Mouse (Mus musculus) midbrain, postnatal 0 days (tissue): ENCODE results near the gene Wdr25. TPM values are rescaled to one million over a fixed set of nuclear protein-coding genes. Genes with fewer than 3 reads are reported as not detected.

Experiments
- ATAC-seq: fragments of 200-750 bp; cut with Nextera tagmentation; 2 replicates; pipeline ENCODE4 v1.8.0; 2017; ENCODE audit warnings: moderate number of reproducible peaks, mild to moderate bottlenecking, moderate TSS enrichment, moderate library complexity; ENCODE audit not compliant: low FRiP score
- DNase-seq: peaks from one replicate; pipeline ENCODE4 v3.0.0-alpha.2; 2015; ENCODE audit warnings: low spot score
- H3K27ac ChIP-seq: fragments of 300-500 bp; sonication (generic); 2 replicates; pipeline ENCODE4 v1.5.1; 2014; ENCODE audit warnings: low read depth, mild to moderate bottlenecking, low read length, mixed read lengths
- H3K27me3 ChIP-seq: fragments of 300-500 bp; sonication (generic); 2 replicates; pipeline ENCODE4 v1.6.1; 2014; ENCODE audit warnings: low read length, control low read depth, mixed read lengths; ENCODE audit not compliant: insufficient read depth
- H3K36me3 ChIP-seq: fragments of 300-500 bp; sonication (generic); 2 replicates; pipeline ENCODE4 v1.6.1; 2014; ENCODE audit warnings: low read length, control low read depth, mixed read lengths; ENCODE audit not compliant: insufficient read depth
- H3K4me1 ChIP-seq: fragments of 300-500 bp; sonication (generic); 2 replicates; pipeline ENCODE4 v1.6.1; 2014; ENCODE audit warnings: mild to moderate bottlenecking, control low read depth, antibody characterized with exemption, low read length, mixed read lengths; ENCODE audit not compliant: insufficient read depth
- H3K4me2 ChIP-seq: fragments of 300-500 bp; sonication (generic); 2 replicates; pipeline ENCODE4 v1.6.1; 2014; ENCODE audit warnings: low read depth, mild to moderate bottlenecking, low read length, mixed read lengths; ENCODE audit not compliant: poor library complexity, severe bottlenecking
- H3K4me3 ChIP-seq: fragments of 300-500 bp; sonication (generic); 2 replicates; pipeline ENCODE4 v1.5.1; 2014; ENCODE audit warnings: low read depth, mild to moderate bottlenecking, low read length, moderate library complexity
- H3K9ac ChIP-seq: fragments of 300-500 bp; sonication (generic); replicated peaks from 2 replicates; pipeline ENCODE4 v1.6.1; 2014; ENCODE audit warnings: mild to moderate bottlenecking, low read length, moderate library complexity, mixed read lengths; ENCODE audit not compliant: poor library complexity, severe bottlenecking
- H3K9me3 ChIP-seq: fragments of 300-500 bp; sonication (generic); 2 replicates; pipeline ENCODE4 v1.6.1; 2016; ENCODE audit warnings: low read length, control low read depth
- CTCF ChIP-seq: IDR thresholded peaks from 2 replicates; pipeline ENCODE4 v1.5.1; 2016; ENCODE audit warnings: antibody characterized with exemption, mild to moderate bottlenecking
- WGBS: fragments of 180-500 bp; shearing (Covaris S2); extraction: QIAGEN DNeasy Blood & Tissue Kit; methylation state at CpG from one replicate; pipeline ENCODE4 v1.1.7; 2014; 5-methylcytosine and 5-hydroxymethylcytosine counted together
- polyA plus RNA-seq: library from polyadenylated mRNA; unstranded; fragments of >200 nt; fragmentation: Nextera tagmentation; extraction: Ambion mirVana; gene quantifications from 2 replicates; pipeline ENCODE4 v1.2.1, GENCODE M21; 2015
- total RNA-seq: library from RNA; depleted of rRNA; stranded (reverse); fragments of >200 nt; gene quantifications from 2 replicates; pipeline ENCODE4 v1.2.3, GENCODE M21; 2014

Gene Wdr25
- total and polyA plus RNA-seq, 2 experiments from 2014 or later: 5.1 to 6.5 TPM

DNA sequence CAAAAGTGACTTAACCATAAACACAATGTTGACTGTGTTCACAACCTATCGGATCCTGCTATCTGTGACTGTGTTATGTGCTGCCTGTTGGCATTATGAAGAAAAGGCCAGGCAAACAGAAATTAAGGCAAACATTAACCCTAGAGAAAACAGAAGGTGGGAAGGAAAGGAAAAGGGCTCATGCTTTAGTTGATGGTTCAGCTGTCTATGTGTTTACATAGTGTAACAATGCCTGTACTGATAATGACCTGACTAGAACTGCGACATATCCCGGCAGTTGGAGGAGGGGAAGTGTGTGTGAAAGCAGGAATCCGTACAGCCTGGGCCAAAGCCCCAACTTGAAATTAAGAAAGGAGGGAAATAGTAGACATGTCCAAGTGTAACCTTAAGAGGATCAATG lies 6.4 kb upstream of the Wdr25 start:
- no peak for ATAC-seq
- Histone ChIP-seq H3K9me3 (no peaks in the 10 kb centered on the region), H3K4me1 (no peaks in the 10 kb centered on the region), H3K27ac (no peak overlapping the region), H3K36me3 (peaks cover 65% of the 10 kb centered on the region), H3K4me2 (no peak overlapping the region), H3K4me3 (no peak overlapping the region), H3K27me3 (no peaks in the 10 kb centered on the region), H3K9ac (no peak overlapping the region)
- WGBS: 94% methylated on average over 4 of the region's 4 CpGs
- DNase-seq: no peak
- no peak for TF ChIP-seq CTCF

DNA sequence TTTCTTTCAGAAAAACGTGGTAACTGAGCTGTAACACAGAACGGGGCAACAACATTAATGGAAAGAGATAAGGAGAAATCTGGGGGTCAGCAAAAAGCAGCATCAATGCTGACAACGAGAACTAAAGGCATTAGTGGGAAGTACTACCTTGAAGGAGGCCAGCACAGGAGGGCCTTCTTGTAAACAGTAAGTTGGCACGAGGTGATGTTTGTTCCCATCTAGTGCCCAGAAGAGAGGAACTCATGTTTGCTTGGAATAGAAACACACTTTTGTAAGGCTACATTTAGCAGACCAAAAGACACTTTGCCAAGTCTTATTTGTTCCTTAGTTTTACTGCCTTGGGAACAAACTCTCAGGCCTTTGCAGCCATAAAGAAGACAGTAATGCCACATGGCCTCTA lies 4.8 kb upstream of the Wdr25 start:
- 92% methylated on average over 4 of the region's 4 CpGs for WGBS
- Histone ChIP-seq H3K9me3 (no peaks in the 10 kb centered on the region), H3K4me3 (no peak overlapping the region), H3K27me3 (no peaks in the 10 kb centered on the region), H3K4me1 (peaks cover 8% of the 10 kb centered on the region), H3K4me2 (no peak overlapping the region), H3K36me3 (peaks cover 52% of the 10 kb centered on the region), H3K9ac (no peak overlapping the region), H3K27ac (no peak overlapping the region)
- DNase-seq: no peak
- TF ChIP-seq CTCF: no peak
- ATAC-seq: no peak

DNA sequence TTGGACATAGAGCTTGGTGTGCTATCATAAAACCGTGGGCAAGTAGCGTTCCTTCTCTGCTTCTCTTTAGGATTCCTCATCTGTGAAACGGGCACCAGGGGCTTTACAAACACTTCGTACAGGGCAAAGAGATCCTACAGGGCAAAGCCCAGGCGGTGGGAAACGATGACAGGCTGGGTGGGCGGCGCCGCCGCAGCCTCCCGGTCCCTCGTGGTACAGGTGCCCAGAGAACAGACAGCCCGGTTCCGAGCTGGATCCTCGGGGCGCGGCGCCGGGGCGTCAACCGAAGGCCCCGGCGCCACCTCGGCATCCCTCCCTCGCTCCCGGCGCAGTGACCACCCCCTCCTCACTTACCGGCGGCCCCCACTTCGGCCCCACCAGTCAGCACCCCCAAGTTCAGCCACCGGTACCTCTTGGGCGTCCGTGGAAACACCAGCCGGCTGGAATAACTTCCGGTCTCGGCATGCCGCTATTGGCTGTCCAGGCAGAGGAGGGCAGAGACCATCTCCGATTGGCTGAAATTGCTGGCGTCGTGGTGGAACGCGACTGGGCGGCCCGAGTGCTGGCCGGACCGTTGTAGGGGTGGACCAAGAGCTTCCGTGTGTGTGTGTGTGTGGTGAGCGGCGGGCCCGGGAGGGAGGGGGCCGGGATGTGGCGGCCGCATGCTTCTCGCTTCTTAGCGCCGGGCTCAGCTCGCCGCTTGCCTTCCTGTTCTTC lies 442 bp downstream of the Wdr25 start, which contains the start of gene Wars:
TSS of gene Wars (minus strand) at position 460 of the 717 bp plus-strand sequence.
- H3K27ac ChIP-seq: peak within 1 kb of the TSS; percentile 38; the same call in 1 of the 2 replicates
- DNase-seq (peak; percentile 98), ATAC-seq (peak; percentile 99)
- peak within 1 kb of the TSS; percentile 89 for H3K4me2 ChIP-seq
- H3K9me3 ChIP-seq: no peaks in the 10 kb centered on the region
- peaks cover 3% of the 10 kb centered on the region; the same call in 1 of the 2 replicates for H3K36me3 ChIP-seq
- peak within 1 kb of the TSS; percentile 91 for H3K4me3 ChIP-seq
- peak within 1 kb of the TSS; percentile 70 for H3K9ac ChIP-seq
- H3K27me3 ChIP-seq: no peaks in the 10 kb centered on the region
- H3K4me1 ChIP-seq: peaks cover 8% of the 10 kb centered on the region
- no peak for TF ChIP-seq CTCF
- WGBS: under 1% methylated on average over 52 of the region's 58 CpGs

DNA sequence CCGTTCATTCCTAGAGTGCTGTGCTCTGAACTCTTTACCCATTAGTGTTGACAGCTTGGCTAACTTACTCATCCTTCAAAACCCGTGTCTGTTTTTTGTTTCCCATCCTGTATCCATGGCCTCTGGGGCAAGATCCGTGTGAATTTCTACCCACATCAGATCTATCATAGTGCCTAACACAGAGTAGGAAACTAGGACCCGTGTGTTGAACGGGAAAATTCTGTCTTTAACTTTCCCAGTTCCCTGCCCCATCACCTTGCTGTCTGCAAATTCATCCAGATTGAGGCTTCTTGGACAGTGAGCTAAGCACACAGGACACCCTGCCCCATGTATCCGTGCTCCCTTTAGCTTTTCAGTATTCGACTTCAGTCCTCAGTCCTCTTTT lies 993 bp downstream of the Wdr25 start:
- no peak overlapping the region for H3K27ac ChIP-seq
- peak overlapping the region; percentile 89 for H3K4me2 ChIP-seq
- TF ChIP-seq CTCF: no peak
- peaks cover 3% of the 10 kb centered on the region; the same call in 1 of the 2 replicates for H3K36me3 ChIP-seq
- 0 out of 2 replicates have a peak, but pooled peaks have one; percentile 13 for ATAC-seq
- peak overlapping the region; percentile 91 for H3K4me3 ChIP-seq
- WGBS: 2% methylated on average over 7 of the region's 7 CpGs
- peak overlapping the region; percentile 65 for H3K9ac ChIP-seq
- DNase-seq: no peak
- H3K9me3 ChIP-seq: no peaks in the 10 kb centered on the region
- no peaks in the 10 kb centered on the region for H3K27me3 ChIP-seq
- peaks cover 8% of the 10 kb centered on the region for H3K4me1 ChIP-seq

DNA sequence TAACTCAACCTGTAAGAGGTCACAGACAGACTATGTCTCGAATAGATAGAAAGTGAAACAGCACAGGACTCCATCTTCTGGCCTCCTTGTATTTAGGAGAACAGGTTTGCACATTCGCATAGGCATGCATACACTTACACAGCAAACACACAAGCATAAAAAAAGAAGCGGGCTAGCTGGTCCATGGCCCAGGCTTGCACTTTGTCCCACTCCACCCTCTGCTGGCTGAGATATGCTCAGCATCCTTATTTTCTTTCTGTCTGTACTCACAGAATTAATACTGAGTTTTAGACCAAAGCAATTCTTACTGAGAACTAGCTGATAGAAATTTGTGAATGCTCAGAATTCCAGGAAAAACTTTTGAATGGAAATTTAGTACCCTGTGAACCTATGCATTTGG lies 2.6 kb downstream of the Wdr25 start:
- Histone ChIP-seq H3K27ac (no peak overlapping the region), H3K4me3 (no peak overlapping the region), H3K36me3 (no peaks in the 10 kb centered on the region), H3K9me3 (no peaks in the 10 kb centered on the region), H3K9ac (no peak overlapping the region), H3K4me1 (peaks cover 8% of the 10 kb centered on the region), H3K4me2 (no peak overlapping the region), H3K27me3 (no peaks in the 10 kb centered on the region)
- WGBS: 69% methylated on average over 3 of the region's 3 CpGs
- TF ChIP-seq CTCF: peak; percentile 59
- DNase-seq: no peak
- no peak for ATAC-seq

DNA sequence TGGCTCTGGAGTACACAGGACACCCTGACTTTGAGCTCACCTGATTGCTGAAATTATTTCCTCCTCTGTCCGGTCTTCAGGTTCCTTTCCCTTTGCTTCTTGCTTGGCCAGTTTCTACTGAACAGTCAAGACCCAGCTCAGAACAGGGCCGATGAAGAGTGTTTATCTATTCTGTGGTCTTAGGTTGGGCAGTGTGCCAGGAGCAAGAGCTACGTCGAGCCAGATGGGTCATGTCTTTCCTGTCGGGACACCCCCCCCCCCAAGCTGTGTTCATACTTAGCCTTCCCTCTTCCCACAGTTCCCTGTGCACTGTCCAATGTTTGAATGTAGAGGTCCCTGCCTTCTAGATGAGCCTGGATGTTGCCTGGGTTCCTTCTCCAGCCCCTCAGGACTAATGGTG lies 7.9 kb downstream of the Wdr25 start:
- H3K36me3 ChIP-seq: no peaks in the 10 kb centered on the region
- no peak for TF ChIP-seq CTCF
- no peak for DNase-seq
- 71% methylated on average over 5 of the region's 5 CpGs for WGBS
- no peaks in the 10 kb centered on the region for H3K27me3 ChIP-seq
- peaks cover 4% of the 10 kb centered on the region for H3K4me1 ChIP-seq
- H3K9ac ChIP-seq: no peak overlapping the region
- ATAC-seq: no peak
- no peak overlapping the region for H3K27ac ChIP-seq
- H3K4me2 ChIP-seq: no peak overlapping the region
- no peak overlapping the region for H3K4me3 ChIP-seq
- no peaks in the 10 kb centered on the region for H3K9me3 ChIP-seq
